Comparison of ENCODE assay signal across 11 mouse cellular contexts in the genomic region with DNA sequence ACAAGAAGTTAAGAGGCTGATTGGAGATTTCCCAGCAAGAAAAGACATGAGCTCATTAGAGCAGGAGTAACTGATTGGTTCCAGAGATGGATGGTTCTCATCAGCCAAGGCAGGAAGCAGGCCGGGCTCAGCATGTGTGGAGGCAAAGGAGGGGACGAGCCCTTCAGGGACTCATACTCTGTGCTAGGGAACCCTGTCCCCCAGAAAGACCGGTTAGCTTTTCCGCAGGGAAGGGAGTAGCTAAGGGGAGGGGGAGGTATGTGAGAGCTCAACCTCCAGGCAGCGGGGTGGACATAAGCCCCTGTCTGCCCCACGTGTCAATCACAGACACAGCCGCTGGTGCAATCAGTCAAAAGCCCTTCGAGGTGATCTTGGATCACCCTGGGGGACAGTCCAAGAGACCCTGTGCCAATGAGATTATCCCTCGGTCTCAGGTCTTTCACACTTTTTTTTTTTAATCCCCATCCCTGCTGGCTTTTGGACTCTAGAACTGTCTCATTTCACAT. TPM values are rescaled to one million over a fixed set of nuclear protein-coding genes. Genes with fewer than 3 reads are reported as not detected.
DNase-seq lines count a peak whose midpoint lies in the region; ATAC-seq lines count a peak whose summit lies in the region.
"Had no signal": no experiment of that assay in that cellular context is flagged by ENCODE, and none has a peak within 500 bp of the region (broad histone marks: within the 10 kb centered on the region; RNA-seq: fewer than 3 reads in every experiment).

No protein-coding gene starts in this region.

- no peak for DNase-seq in lung, postnatal 25 days (ENCODE audit: low spot score)
- peak; percentile 41 for DNase-seq in heart, adult 8-10 months (ENCODE audit: low spot score)
- DNase-seq in thymus, postnatal 10 days (ENCODE audit: low spot score in 2 of 2): no peak
- no peak for DNase-seq in testis, postnatal 10 days (ENCODE audit: low spot score)
- DNase-seq in Muller cell, postnatal 12 days (ENCODE audit: inconsistent ontology term): no peak
- DNase-seq: right cerebral cortex, adult 18-20 months had no signal

- peak; percentile 36; the same call in 1 of the 2 replicates for ATAC-seq in lung, embryonic 15.5 days (ENCODE audit: borderline replicate concordance, extremely low read depth, low FRiP score, low TSS enrichment)
- ATAC-seq in intestine, embryonic 15.5 days: no peak; the same call in 1 of the 2 replicates
- ATAC-seq in stomach, embryonic 14.5 days (ENCODE audit: insufficient number of reproducible peaks, insufficient read depth, low FRiP score, low read depth): peak; percentile 14; the same call in 1 of the 2 replicates

- no peak overlapping the region for H3K4me2 ChIP-seq in lung, embryonic 15.5 days
- no peak overlapping the region for H3K4me2 ChIP-seq in intestine, embryonic 15.5 days (replicated peaks)
- H3K4me2 ChIP-seq in stomach, embryonic 14.5 days (replicated peaks; ENCODE audit: low read depth, low read length): no peak overlapping the region

- WGBS in lung, embryonic 15.5 days: 9% methylated on average over 9 of the region's 9 CpGs
- 20% methylated on average over 9 of the region's 9 CpGs for WGBS in intestine, embryonic 15.5 days
- 12% methylated on average over 9 of the region's 9 CpGs for WGBS in stomach, embryonic 14.5 days

- peaks cover 45% of the 10 kb centered on the region for H3K4me1 ChIP-seq in lung, embryonic 15.5 days
- peaks cover 26% of the 10 kb centered on the region for H3K4me1 ChIP-seq in intestine, embryonic 15.5 days (replicated peaks)
- peaks cover 29% of the 10 kb centered on the region for H3K4me1 ChIP-seq in stomach, embryonic 14.5 days (ENCODE audit: control insufficient read depth, insufficient read depth, low read length)

- no peak overlapping the region for H3K4me3 ChIP-seq in lung, embryonic 15.5 days
- no peak overlapping the region for H3K4me3 ChIP-seq in intestine, embryonic 15.5 days (replicated peaks)
- H3K4me3 ChIP-seq in stomach, embryonic 14.5 days (ENCODE audit: low read depth, low read length): no peak overlapping the region

- no peaks in the 10 kb centered on the region for H3K36me3 ChIP-seq in lung, embryonic 15.5 days
- no peaks in the 10 kb centered on the region for H3K36me3 ChIP-seq in intestine, embryonic 15.5 days
- no peaks in the 10 kb centered on the region for H3K36me3 ChIP-seq in stomach, embryonic 14.5 days (ENCODE audit: control insufficient read depth, insufficient read depth, low read length)

- peak overlapping the region; percentile 97 for H3K27ac ChIP-seq in lung, embryonic 15.5 days
- peak overlapping the region; percentile 81 for H3K27ac ChIP-seq in intestine, embryonic 15.5 days
- H3K27ac ChIP-seq in stomach, embryonic 14.5 days (ENCODE audit: low read length): peak overlapping the region; percentile 95

- no peaks in the 10 kb centered on the region for H3K9me3 ChIP-seq in lung, embryonic 15.5 days
- no peaks in the 10 kb centered on the region for H3K9me3 ChIP-seq in intestine, embryonic 15.5 days
- H3K9me3 ChIP-seq in stomach, embryonic 14.5 days (ENCODE audit: control insufficient read depth, low read depth, low read length): no peaks in the 10 kb centered on the region

- H3K27me3 ChIP-seq in lung, embryonic 15.5 days: no peaks in the 10 kb centered on the region
- H3K27me3 ChIP-seq in intestine, embryonic 15.5 days (replicated peaks): no peaks in the 10 kb centered on the region
- no peaks in the 10 kb centered on the region for H3K27me3 ChIP-seq in stomach, embryonic 14.5 days (ENCODE audit: control insufficient read depth, insufficient read depth, low read length)

- H3K9ac ChIP-seq in lung, embryonic 15.5 days: no peak overlapping the region
- H3K9ac ChIP-seq in intestine, embryonic 15.5 days: peak overlapping the region; percentile 15; the same call in 1 of the 2 replicates
- no peak overlapping the region for H3K9ac ChIP-seq in stomach, embryonic 14.5 days (replicated peaks; ENCODE audit: low read depth, low read length)

RNA-seq across cellular contexts. Expression of gene Ccdc42, which starts 14.7 kb away (rescaled TPM):
- polyA plus RNA-seq in lung, embryonic 15.5 days (2015; fragmentation: Nextera tagmentation; extraction: Ambion mirVana): 0.66 and 0.94 TPM in 2 replicates
- total RNA-seq in heart, adult 8-10 months (2022): not detected
- polyA plus RNA-seq in intestine, embryonic 15.5 days (2015; fragmentation: Nextera tagmentation; extraction: Ambion mirVana): 0.21 and 0.25 TPM in 2 replicates
- 0.34 TPM in 1 of 2 replicates, not detected in the other for polyA plus RNA-seq in stomach, embryonic 14.5 days (2014; fragmentation: Nextera tagmentation; extraction: Ambion mirVana)
- total RNA-seq: heart, postnatal 36 days had no signal
- polyA plus RNA-seq: liver, embryonic 16.5 days had no signal

RNA-seq across cellular contexts. Expression of gene Mfsd6l, which starts 45.6 kb away (rescaled TPM):
- polyA plus RNA-seq in lung, embryonic 15.5 days (2015; fragmentation: Nextera tagmentation; extraction: Ambion mirVana): 2.4 and 3.1 TPM in 2 replicates
- total RNA-seq in heart, adult 8-10 months (2022): under 1 TPM in 3 of 4 experiments, not detected in 1; 0.11 to 0.25 (median 0.16) TPM
- polyA plus RNA-seq in intestine, embryonic 15.5 days (2015; fragmentation: Nextera tagmentation; extraction: Ambion mirVana): 4.3 and 4.7 TPM in 2 replicates
- 1.3 and 1.4 TPM in 2 replicates for polyA plus RNA-seq in stomach, embryonic 14.5 days (2014; fragmentation: Nextera tagmentation; extraction: Ambion mirVana)
- total RNA-seq: heart, postnatal 36 days had no signal
